Mouse (Mus musculus) CH12.LX (cell line): Measurements from ENCODE around the gene Rbm6. TPM values are rescaled to one million over a fixed set of nuclear protein-coding genes. Genes with fewer than 3 reads are reported as not detected.

Source experiments
- DNase-seq: peaks from one replicate; pipeline ENCODE4 v3.0.0-alpha.2; 2013; ENCODE audit errors: extremely low read depth
- H3K27ac ChIP-seq: 2 replicates; pipeline ENCODE4 v1.5.1; 2012; ENCODE audit warnings: low read depth, mild to moderate bottlenecking, control low read depth, moderate library complexity; ENCODE audit not compliant: insufficient read depth
- H3K27me3 ChIP-seq: replicated peaks from 2 replicates; pipeline ENCODE3; 2012; ENCODE audit warnings: inconsistent platforms
- H3K36me3 ChIP-seq, 2 experiments: replicated peaks in 1 of 2; 2 replicates each; pipeline versions ENCODE3 to v1.6.1; 2012; ENCODE audit warnings: inconsistent platforms in 1 of 2, low read length in 1 of 2, mild to moderate bottlenecking in 1 of 2, mixed read lengths in 1 of 2, moderate library complexity in 1 of 2; ENCODE audit not compliant: control insufficient read depth in 1 of 2, insufficient read depth in 1 of 2
- H3K4me1 ChIP-seq, 2 experiments: 2 replicates each; pipeline ENCODE4 v1.6.1; 2012; ENCODE audit warnings: inconsistent platforms in 1 of 2, moderate library complexity in 1 of 2; ENCODE audit not compliant: insufficient read depth in 2 of 2, control insufficient read depth in 1 of 2
- H3K4me2 ChIP-seq: 2 replicates; pipeline ENCODE4 v1.6.1; 2012; ENCODE audit warnings: low read depth, mild to moderate bottlenecking, control low read depth; ENCODE audit not compliant: poor library complexity, insufficient read depth, severe bottlenecking
- H3K4me3 ChIP-seq, 3 experiments: fragments of 150-350 bp in 1 of 3; sonication (generic) in 1 of 3; replicated peaks in 1 of 3; 2 replicates each; pipeline versions ENCODE3 to v1.5.1; 2011 to 2012; ENCODE audit warnings: low read depth in 2 of 3, low read length in 2 of 3, mild to moderate bottlenecking in 2 of 3, moderate library complexity in 2 of 3, control low read depth in 1 of 3, improper control_type of control experiment in 1 of 3, inconsistent platforms in 1 of 3, mixed read lengths in 1 of 3; ENCODE audit not compliant: poor library complexity in 1 of 3
- H3K79me2 ChIP-seq: replicated peaks from 2 replicates; pipeline ENCODE4 v1.6.1; 2012; ENCODE audit warnings: mild to moderate bottlenecking, moderate library complexity; ENCODE audit not compliant: control insufficient read depth, poor library complexity, insufficient read depth, severe bottlenecking; ENCODE audit errors: extremely low read depth
- H3K9ac ChIP-seq: 2 replicates; pipeline ENCODE4 v1.6.1; 2012; ENCODE audit warnings: low read depth, mild to moderate bottlenecking, control low read depth, moderate library complexity; ENCODE audit not compliant: insufficient read depth
- H3K9me3 ChIP-seq: replicated peaks from 2 replicates; pipeline ENCODE3; 2012; ENCODE audit warnings: low read length, inconsistent platforms, mixed read lengths
- CTCF ChIP-seq, 2 experiments: IDR thresholded peaks in 1 of 2; conservative IDR thresholded peaks in 1 of 2; 2 replicates each; pipeline ENCODE4 v1.5.1; 2011 to 2012; ENCODE audit warnings: low read depth in 2 of 2, low read length in 2 of 2, improper control_type of control experiment in 1 of 2, inconsistent platforms in 1 of 2, mild to moderate bottlenecking in 1 of 2, moderate library complexity in 1 of 2
- E2F4 ChIP-seq: IDR thresholded peaks from 2 replicates; pipeline ENCODE4 v1.6.1; 2011; ENCODE audit warnings: low read depth, low read length, improper control_type of control experiment; ENCODE audit not compliant: insufficient replicate concordance
- MAFK ChIP-seq: IDR thresholded peaks from 2 replicates; pipeline ENCODE4 v1.6.1; 2011; ENCODE audit warnings: low read length, improper control_type of control experiment; ENCODE audit not compliant: insufficient replicate concordance
- MYC ChIP-seq: IDR thresholded peaks from 2 replicates; pipeline ENCODE4 v1.6.1; 2011; ENCODE audit warnings: low read depth, mild to moderate bottlenecking, improper control_type of control experiment, low read length
- NELFE ChIP-seq: IDR thresholded peaks from 2 replicates; pipeline ENCODE4 v1.6.1; 2011; ENCODE audit warnings: low read depth, low read length, improper control_type of control experiment
- NRF1 ChIP-seq: IDR thresholded peaks from 2 replicates; pipeline ENCODE4 v1.6.1; 2014; ENCODE audit warnings: low read depth, mild to moderate bottlenecking, inconsistent platforms, low read length, improper control_type of control experiment, moderate library complexity
- RAD21 ChIP-seq: IDR thresholded peaks from 2 replicates; pipeline ENCODE4 v1.6.1; 2011; ENCODE audit warnings: low read depth, mild to moderate bottlenecking, low read length, improper control_type of control experiment, moderate library complexity
- RCOR1 ChIP-seq: conservative IDR thresholded peaks from 2 replicates; pipeline ENCODE4 v1.6.1; 2012; ENCODE audit warnings: low read depth, mild to moderate bottlenecking, inconsistent platforms, low read length, improper control_type of control experiment
- SIN3A ChIP-seq: IDR thresholded peaks from 2 replicates; pipeline ENCODE4 v1.6.1; 2012; ENCODE audit warnings: low read length, improper control_type of control experiment, inconsistent platforms
- SMC3 ChIP-seq: IDR thresholded peaks from 2 replicates; pipeline ENCODE4 v1.6.1; 2011; ENCODE audit warnings: low read depth, low read length, improper control_type of control experiment
- TBP ChIP-seq: conservative IDR thresholded peaks from 2 replicates; pipeline ENCODE4 v1.6.1; 2011; ENCODE audit warnings: low read depth, low read length, improper control_type of control experiment
- TCF12 ChIP-seq: IDR thresholded peaks from 2 replicates; pipeline ENCODE4 v1.6.1; 2014; ENCODE audit warnings: low read depth, mild to moderate bottlenecking, inconsistent platforms, low read length, improper control_type of control experiment
- USF2 ChIP-seq: conservative IDR thresholded peaks from 2 replicates; pipeline ENCODE4 v1.6.1; 2011; ENCODE audit warnings: low read depth, low read length, improper control_type of control experiment
- ZC3H11A ChIP-seq: IDR thresholded peaks from 2 replicates; pipeline ENCODE4 v1.6.1; 2012; ENCODE audit warnings: low read depth, mild to moderate bottlenecking, inconsistent platforms, low read length, improper control_type of control experiment
- ZKSCAN1 ChIP-seq: IDR thresholded peaks from 2 replicates; pipeline ENCODE4 v1.6.1; 2012; ENCODE audit warnings: low read depth, inconsistent platforms, low read length, improper control_type of control experiment, borderline replicate concordance
- dilution Hi-C: fragments of 300-500 bp; cut with MboI; formaldehyde crosslinking; loops from 2 replicates; pipeline ENCODE4 v1.14.3; 2020; ENCODE audit warnings: low sequenced_read_pairs; ENCODE audit not compliant: extremely low pct_unique_long_range_greater_than_20kb, extremely low pct_ligation_motif_present
- in situ Hi-C: fragments of 300-500 bp; cut with MboI; formaldehyde crosslinking; loops from 3 replicates; pipeline ENCODE4 v1.14.3; 2019; ENCODE audit warnings: low sequenced_read_pairs, low pct_ligation_motif_present, low pct_unique_long_range_greater_than_20kb, mixed read lengths
- polyA plus RNA-seq: library from polyadenylated mRNA; unstranded; fragments of >175 nt; gene quantifications from 2 replicates; pipeline ENCODE4 v1.2.1, GENCODE M21; 2012; ENCODE audit warnings: low read depth; ENCODE audit not compliant: insufficient read length
- total RNA-seq, 2 experiments: library from RNA; depleted of rRNA; stranded (reverse); fragments of 300-350 nt in 1 of 2; fragments of >200 nt in 1 of 2; gene quantifications; 2 replicates each; pipeline ENCODE4 v1.2.3; 2012 to 2014

Gene Rbm6
- total and polyA plus RNA-seq, 3 experiments: 39.1 to 56.6 (median 43.3) TPM

- DNase-seq: no peak
- no peak overlapping the region for H3K4me3 ChIP-seq
- H3K27ac ChIP-seq: no peak overlapping the region
- dilution Hi-C loops: no loop called here
- H3K9me3 ChIP-seq: no peaks in the 10 kb centered on the region
- TF ChIP-seq ZKSCAN1 (no peak), MAFK (no peak), MYC (no peak)
- no peaks in the 10 kb centered on the region for H3K79me2 ChIP-seq
- H3K27me3 ChIP-seq: no peaks in the 10 kb centered on the region
- no peak overlapping the region for H3K9ac ChIP-seq
- H3K4me2 ChIP-seq: no peak overlapping the region
- H3K36me3 ChIP-seq: peaks cover 25 to 51% of the 10 kb centered on the region in 2 experiments
- in situ Hi-C loops: no loop called here
- peaks cover 9 to 25% of the 10 kb centered on the region in 2 experiments; a peak in 3 of 4 replicates for H3K4me1 ChIP-seq
Measured at GRCm38 (mm10) chr9:107898563-107898962, 25.5 kb upstream of the Rbm6 start.

- dilution Hi-C loops (no loop called here), in situ Hi-C loops (no loop called here)
- Histone ChIP-seq H3K27ac (no peak overlapping the region), H3K36me3 (peaks cover 0 to 20% of the 10 kb centered on the region in 2 experiments), H3K9me3 (no peaks in the 10 kb centered on the region), H3K4me2 (no peak overlapping the region), H3K4me3 (no peak overlapping the region), H3K4me1 (peaks cover 0 to 19% of the 10 kb centered on the region in 2 experiments; a peak in 2 of 4 replicates), H3K9ac (no peak overlapping the region), H3K79me2 (0 out of 2 replicates have a peak, but pooled peaks cover 2% of the 10 kb centered on the region), H3K27me3 (peaks cover 6% of the 10 kb centered on the region)
- peak; percentile 40 for DNase-seq
- no peak for TF ChIP-seq E2F4
- no peak for TF ChIP-seq SMC3
- TF ChIP-seq SIN3A: no peak
- TF ChIP-seq RCOR1: no peak
- no peak for TF ChIP-seq TBP
- no peak for TF ChIP-seq ZC3H11A
- TF ChIP-seq RAD21: peak; percentile 34
- no peak for TF ChIP-seq NRF1
- TF ChIP-seq USF2: no peak
- peak; percentile 39 to 53; a peak in 3 of 4 replicates for TF ChIP-seq CTCF (conservative IDR thresholded peaks at IDR 0.05 in 1 of 2, IDR thresholded peaks at IDR 0.05 in 1 of 2; ENCODE audit: low read depth in 2 of 2, low read length in 2 of 2)
Measured at GRCm38 (mm10) chr9:107891023-107891422, 18.0 kb upstream of the Rbm6 start.

DNA sequence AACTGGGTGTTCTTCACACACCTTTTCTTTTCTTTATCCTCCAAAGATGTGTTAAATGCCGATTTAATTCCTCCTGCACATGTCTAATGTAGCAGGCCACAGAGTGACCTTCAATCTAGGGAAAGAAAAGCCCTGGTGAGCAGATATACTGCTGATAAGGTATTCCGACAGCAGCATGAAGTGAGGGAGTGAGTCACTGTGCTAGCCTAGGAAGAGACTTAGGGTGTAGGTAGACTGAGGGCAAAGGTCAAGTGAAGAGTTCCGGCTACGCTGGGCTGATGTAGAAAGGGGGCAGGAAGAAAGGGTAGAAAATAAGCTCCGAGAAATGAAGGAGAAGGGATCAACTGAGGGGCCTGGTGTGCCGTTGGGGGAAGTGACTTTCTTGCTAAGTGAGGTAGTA is 17.2 kb upstream of the Rbm6 start:
- TF ChIP-seq E2F4 (no peak), NELFE (no peak), TCF12 (no peak), ZC3H11A (no peak)
- dilution Hi-C loops (no loop called here), in situ Hi-C loops (no loop called here)
- Histone ChIP-seq H3K4me2 (no peak overlapping the region), H3K27ac (no peak overlapping the region), H3K36me3 (peaks cover 0 to 18% of the 10 kb centered on the region in 2 experiments), H3K9ac (no peak overlapping the region), H3K27me3 (peaks cover 10% of the 10 kb centered on the region), H3K9me3 (no peaks in the 10 kb centered on the region), H3K4me3 (no peak overlapping the region), H3K4me1 (peaks cover 0 to 19% of the 10 kb centered on the region in 2 experiments; a peak in 2 of 4 replicates), H3K79me2 (0 out of 2 replicates have a peak, but pooled peaks cover 2% of the 10 kb centered on the region)
- no peak for DNase-seq
